Mouse (Mus musculus) right cerebral cortex, postnatal 36 days (tissue): ENCODE measurements around the gene Gm21060.
"Not testable (repeated sequence)": the region's sequence is repeated elsewhere in the genome, so short reads cannot be mapped to it uniquely, and the experiment has no call there.

Experiments
- DNase-seq, 2 experiments: peaks; one replicate each; pipeline ENCODE4 v3.0.0; 2022; ENCODE audit warnings: low spot score in 2 of 2, mixed read lengths in 1 of 2

Gm21060 gene

DNA sequence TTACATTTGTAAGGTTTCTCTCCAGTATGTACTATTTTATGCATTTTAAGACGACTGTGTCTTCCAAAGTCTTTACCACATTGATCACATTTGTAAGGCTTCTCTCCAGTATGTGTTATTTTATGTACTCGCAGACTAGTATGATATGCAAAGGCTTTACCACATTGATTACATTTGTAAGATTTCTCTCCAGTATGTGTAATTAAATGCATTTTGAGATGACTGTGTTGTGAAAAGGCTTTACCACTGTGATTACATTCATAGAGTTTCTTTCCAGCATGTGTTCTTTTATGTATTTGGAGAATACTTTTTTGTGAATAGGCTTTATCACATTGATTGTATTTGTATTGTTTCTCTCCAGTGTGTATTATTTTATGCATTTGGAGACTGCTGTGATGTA lies at the start of gene Gm21060:
Gene Gm21060 (minus strand): TSS at position 101 of the 400 bp plus-strand sequence.
- no peak for DNase-seq

GRCm38 (mm10) chr19:61320844-61321243 lies 24.0 kb upstream of the Gm21060 start:
- not testable (repeated sequence) for DNase-seq

- not testable (repeated sequence) for DNase-seq
Measured at GRCm38 (mm10) chr19:61313185-61313584, 16.3 kb upstream of the Gm21060 start.

GRCm38 (mm10) chr19:61312400-61312799 lies 15.5 kb upstream of the Gm21060 start:
- DNase-seq: not testable (repeated sequence)

DNA sequence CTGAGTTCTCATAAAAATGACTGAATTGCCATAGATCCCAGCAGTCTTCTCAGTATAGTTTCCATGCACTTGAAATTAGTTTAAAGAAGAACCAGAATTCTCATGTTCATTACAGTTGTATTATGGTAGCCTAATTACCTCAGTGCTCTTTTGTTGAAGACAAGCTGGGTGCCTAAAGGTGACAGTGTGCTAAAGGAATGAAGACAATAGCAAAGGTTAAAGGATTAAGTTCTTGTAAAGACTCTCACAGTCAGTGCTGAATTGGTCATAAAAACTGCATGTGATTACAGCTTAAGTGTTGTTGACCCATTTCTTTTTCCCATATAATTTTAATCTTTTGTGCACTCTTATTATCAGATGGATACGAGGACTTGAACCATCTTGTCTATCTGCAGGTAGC lies 11.2 kb upstream of the Gm21060 start:
- not testable (repeated sequence) for DNase-seq

DNA sequence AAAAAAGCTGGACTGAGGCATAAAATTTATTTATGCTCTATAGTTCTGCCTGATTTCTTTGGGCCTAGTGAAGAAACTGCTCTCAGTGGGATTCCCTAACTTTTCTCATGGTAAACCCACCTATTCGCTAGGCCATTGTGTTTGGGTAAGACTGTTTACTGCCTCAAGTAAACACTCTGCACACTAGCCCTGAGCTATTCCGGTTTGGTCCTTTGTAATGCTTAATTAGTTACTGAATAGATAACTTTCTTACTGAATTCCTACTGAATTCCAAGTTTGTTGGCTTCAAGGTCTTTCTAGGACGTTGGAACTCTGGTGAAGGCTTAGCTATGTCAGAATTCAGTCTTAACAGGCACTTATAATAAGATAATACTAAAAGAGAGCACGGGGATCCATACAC lies 11.8 kb downstream of the Gm21060 start:
- not testable (repeated sequence) for DNase-seq

GRCm38 (mm10) chr19:61283581-61283980 lies 13.3 kb downstream of the Gm21060 start:
- DNase-seq: no peak

GRCm38 (mm10) chr19:61275446-61275845 lies 21.4 kb downstream of the Gm21060 start:
- no peak for DNase-seq

GRCm38 (mm10) chr19:61269141-61269540 lies 27.7 kb downstream of the Gm21060 start:
- not testable (repeated sequence) for DNase-seq

DNA sequence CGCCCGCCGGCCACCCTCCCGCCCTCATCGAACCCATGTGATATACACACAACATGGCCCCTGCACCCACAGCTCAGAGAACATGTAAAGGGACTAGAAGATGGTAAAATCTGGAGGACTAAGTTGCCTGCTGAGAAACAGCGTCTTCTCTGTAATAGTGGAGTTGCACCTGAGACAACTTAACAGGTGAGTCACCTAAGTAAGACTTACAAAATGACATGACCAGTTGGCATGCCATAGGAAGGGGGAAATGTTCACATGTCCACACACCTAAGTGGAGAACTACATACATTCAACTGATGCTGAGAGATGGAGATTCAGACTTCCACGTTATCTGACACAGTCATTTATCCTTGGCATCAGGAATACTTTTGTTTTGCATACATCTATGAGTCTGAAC lies 29.7 kb downstream of the Gm21060 start:
- DNase-seq: no peak

- no peak for DNase-seq
Measured at GRCm38 (mm10) chr19:61266651-61267050, 30.2 kb downstream of the Gm21060 start.

DNA sequence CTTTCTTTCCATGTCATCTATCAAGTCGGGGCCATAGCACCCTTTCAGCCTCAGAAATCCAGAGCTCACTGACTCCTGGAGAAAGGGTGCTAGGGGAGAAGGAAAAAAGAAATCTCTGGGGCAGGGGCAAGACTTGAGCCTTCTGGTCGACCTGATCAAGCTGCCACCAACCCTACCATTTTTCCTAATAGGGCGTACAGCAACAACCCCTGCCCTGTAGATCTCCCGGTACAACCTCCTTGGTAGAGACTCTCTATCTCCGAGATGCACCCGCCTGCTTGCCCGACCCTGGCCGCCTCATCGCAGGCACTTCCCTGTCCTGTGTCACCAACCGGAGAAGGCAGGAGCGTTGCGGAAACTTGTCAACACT lies 30.6 kb downstream of the Gm21060 start:
- DNase-seq: no peak

GRCm38 (mm10) chr19:61265349-61266245 lies 31.3 kb downstream of the Gm21060 start:
- DNase-seq: peak; percentile 7 to 30

DNA sequence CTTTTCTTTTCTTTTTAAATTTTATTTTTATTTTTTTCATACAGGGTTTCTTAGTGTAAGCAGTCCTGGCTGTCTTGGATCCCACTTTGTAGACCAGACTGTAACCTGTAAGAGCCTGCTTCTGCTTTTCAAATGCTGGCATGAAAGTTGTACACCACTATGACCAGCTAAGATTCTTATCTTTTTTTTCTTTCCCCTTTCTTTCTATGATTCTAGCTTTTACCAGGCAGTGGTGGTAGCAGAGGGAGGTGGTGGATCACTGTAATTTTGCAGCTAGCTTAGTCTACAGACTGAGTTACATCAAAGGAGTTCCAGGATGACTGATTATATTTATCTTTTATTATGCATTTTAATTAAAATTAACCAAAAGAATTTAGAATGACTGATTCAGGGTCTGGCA lies 31.9 kb downstream of the Gm21060 start:
- DNase-seq: no peak

- DNase-seq: no peak
Measured at GRCm38 (mm10) chr19:61264227-61264626, 32.6 kb downstream of the Gm21060 start.

DNA sequence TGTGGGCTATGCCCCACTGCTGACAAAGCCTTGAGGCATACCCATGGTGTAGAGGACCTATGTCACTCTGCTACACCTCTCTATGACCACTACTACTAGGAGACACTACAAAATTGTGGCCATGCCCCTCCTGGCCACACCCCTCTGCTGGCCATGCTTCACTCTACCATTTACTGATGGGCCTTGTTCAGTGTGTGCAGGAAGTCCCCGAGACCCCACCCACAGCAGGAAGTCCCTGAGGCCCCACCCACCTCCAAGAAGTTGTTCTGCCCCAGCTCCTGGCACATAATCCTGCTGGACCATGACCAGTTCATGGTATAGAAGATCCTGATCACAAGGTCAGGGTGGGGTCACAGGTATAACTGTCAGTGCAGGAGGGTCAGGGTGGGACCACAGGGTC lies 35.6 kb downstream of the Gm21060 start:
- DNase-seq: no peak

DNA sequence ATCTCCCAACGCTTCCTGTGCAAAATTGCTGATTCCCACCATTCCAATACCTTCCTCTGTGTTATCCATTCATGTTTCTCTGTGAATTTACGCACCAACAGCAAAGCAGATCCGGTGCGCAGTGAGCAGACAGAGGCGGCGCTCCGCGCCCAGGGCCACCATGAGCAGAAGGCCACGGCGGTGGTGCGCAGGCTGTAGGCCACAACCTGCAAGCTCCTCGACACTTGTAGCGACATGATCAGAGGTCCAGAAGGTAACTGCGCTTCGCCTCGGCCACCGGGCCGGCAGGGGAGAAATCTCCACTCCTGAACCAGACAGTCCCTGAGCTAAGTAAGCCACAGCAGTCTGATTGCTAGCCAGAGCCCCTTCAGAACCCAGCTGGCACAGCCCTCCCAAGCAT lies 39.1 kb downstream of the Gm21060 start:
- no peak for DNase-seq

DNA sequence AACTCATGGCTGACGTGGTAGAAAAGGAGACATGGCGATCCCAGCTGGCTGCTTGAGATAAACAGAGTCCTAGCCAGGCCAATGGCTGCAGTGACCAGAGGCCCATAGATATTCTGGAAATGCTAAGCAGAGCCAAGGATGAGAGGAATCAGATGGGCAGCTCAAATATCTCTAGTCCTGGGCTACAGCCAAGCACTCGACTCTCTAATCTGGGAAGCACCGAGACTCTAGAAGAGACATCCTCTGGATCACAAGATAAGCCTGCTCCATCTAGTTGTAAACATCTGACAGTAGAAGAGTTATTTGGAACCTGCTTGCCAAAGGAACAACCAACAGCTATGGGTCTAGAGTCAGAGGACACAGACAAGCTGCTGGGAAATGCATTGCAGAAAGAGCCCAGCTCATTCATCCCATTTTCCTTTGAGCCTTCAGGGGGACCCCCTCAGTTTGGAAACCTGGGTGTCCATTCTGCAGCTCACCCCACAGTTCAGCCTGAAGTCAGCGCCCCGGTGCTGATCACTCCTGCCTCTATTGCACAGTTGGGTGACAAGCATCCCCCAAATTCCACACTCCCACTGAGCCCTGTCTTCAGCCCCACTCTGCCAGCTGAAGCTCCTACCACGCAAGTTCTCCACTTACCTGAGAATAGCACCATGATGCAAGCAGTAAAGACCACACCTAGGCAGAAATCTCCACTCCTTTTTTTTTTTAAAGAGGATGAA lies 40.5 kb downstream of the Gm21060 start:
- no peak for DNase-seq

GRCm38 (mm10) chr19:61247334-61247733 lies 49.5 kb downstream of the Gm21060 start:
- DNase-seq: not testable (repeated sequence)
